Mouse (Mus musculus) stomach, postnatal 0 days (tissue): Measurements from ENCODE around the gene Rabep1.

Source experiments
- CTCF ChIP-seq: IDR thresholded peaks from 2 replicates; pipeline ENCODE4 v1.5.1; 2016; ENCODE audit warnings: antibody characterized with exemption, low read depth, mild to moderate bottlenecking, moderate library complexity
- EP300 ChIP-seq: optimal IDR thresholded peaks from 2 replicates; pipeline ENCODE3; 2016; ENCODE audit warnings: antibody characterized with exemption

GRCm38 (mm10) chr11:70812365-70812764 lies 32.2 kb upstream of the Rabep1 start, which contains the start of gene Scimp:
- no peak for TF ChIP-seq CTCF
- no peak for TF ChIP-seq EP300
